Mouse (Mus musculus): ENCODE data around the gene Scamp3. TPM values are rescaled to one million over a fixed set of nuclear protein-coding genes. Genes with fewer than 3 reads are reported as not detected.

Gene Scamp3
- total and polyA plus RNA-seq, 3 experiments = 101 to 287 TPM; not detected in 1

DNA sequence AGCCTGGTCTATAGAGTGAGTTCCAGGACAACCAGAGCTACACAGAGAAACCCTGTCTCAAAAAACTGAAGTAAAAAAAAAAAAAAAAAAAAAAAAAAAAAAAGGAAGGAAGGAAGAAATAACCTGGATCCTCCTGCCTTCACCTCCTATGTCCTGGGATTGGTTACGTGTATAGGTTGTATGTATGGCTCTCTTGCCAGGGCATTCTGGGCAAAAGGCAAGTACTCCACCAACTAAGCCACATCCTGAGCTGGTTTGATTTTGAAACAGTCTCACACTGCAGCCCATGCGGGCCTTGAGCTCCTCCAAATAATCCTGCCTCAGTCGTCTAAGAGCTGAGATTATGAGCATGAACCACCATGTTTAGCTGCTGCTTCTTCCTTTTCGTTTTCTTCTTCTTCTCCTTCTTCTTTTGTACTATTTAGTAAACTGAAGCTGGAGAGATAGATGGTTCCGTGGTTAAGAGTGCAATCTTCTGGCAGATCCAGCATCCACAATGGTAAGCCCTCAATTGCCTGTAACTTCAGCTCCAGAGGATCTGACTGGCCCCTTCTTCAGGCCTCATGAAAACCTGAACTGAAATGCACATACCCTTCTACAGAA lies 13.5 kb upstream of the Scamp3 start (continued):
- TF ChIP-seq POLR2AphosphoS5 (IDR thresholded peaks at IDR 0.05; ENCODE audit: borderline replicate concordance, low read depth, low read length) = no peak
- TF ChIP-seq ZNF384 (IDR thresholded peaks at IDR 0.05; ENCODE audit: low read depth, low read length) = peak; percentile 92
- TF ChIP-seq TBP (IDR thresholded peaks at IDR 0.05; ENCODE audit: low read depth, low read length) = peak; percentile 57; the same call in 1 of the 2 replicates

DNA sequence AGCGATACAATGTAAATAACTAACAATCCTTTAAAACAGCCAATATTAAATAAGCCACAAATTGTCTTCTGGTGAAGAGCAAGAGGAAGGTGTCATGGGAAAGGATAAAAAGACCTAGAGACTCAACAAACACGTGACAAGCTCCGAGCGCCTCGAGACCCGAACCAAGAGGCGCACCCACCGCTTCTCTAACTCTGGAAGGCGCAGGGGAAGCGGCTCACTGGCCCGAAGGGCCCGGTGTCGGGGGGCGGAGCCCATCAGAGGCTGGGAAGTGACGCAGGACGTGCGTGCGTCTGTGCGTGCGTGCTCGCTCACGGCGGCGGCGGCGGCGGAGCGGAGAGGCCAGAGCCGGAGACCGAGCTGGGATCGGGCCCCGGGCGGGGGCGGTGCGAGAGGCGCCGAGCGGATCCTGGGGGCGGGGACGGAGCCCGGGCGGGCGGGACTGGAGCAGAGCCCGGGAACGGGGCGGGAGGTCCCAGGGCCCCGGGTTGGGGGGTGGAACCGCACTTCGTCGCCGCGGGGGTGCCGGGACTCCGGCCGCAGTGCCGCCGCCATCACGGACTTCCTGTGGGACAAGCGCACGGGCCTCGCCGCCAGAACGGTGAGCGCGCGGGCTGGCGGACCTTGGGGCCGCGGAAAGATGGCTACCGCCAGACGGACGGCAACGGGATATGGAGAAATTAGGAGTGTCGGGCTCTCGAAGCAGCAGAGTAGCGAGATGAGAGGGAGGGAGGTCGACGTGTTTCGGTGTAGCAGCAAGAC lies 12.6 kb upstream of the Scamp3 start, which contains the start of gene Clk2:
Clk2 (plus strand) TSS at position 290 of the 762 bp plus-strand sequence.
- Histone ChIP-seq H3K9me3 (replicated peaks; ENCODE audit: insufficient read depth, low read length) (no peaks in the 10 kb centered on the region), H3K4me1 (ENCODE audit: control insufficient read depth in 1 of 2, insufficient read depth in 2 of 2, low read length in 2 of 2) (peaks cover 8 to 20% of the 10 kb centered on the region in 2 experiments), H3K36me3 (ENCODE audit: control insufficient read depth in 1 of 2, insufficient read depth in 2 of 2, low read length in 2 of 2) (peaks cover 11 to 19% of the 10 kb centered on the region in 2 experiments), H3K27me3 (ENCODE audit: control insufficient read depth in 1 of 2, insufficient read depth in 2 of 2, low read length in 2 of 2) (no peaks in the 10 kb centered on the region), H3K9ac (ENCODE audit: control insufficient read depth, low read depth, low read length, poor library complexity, severe bottlenecking) (peak within 1 kb of the TSS; percentile 95), H3K4me3 (ENCODE audit: control insufficient read depth in 1 of 2, insufficient read depth in 1 of 2, low read depth in 2 of 2, low read length in 2 of 2) (peak within 1 kb of the TSS; percentile 76 to 80), H3K27ac (ENCODE audit: control insufficient read depth, low read depth, low read length) (peak within 1 kb of the TSS; percentile 89), H3K79me2 (ENCODE audit: control insufficient read depth, insufficient read depth, low read length, poor library complexity) (peaks cover 29% of the 10 kb centered on the region)
- peak; percentile 99 for DNase-seq (ENCODE audit: low read depth, low spot score)
- TF ChIP-seq ZC3H11A (IDR thresholded peaks at IDR 0.05; ENCODE audit: low read depth, low read length) (no peak), UBTF (IDR thresholded peaks at IDR 0.05; ENCODE audit: borderline replicate concordance, insufficient read depth, low read depth, low read length) (peak; percentile 93; the same call in 1 of the 2 replicates), RCOR1 (IDR thresholded peaks at IDR 0.05; ENCODE audit: low read depth, low read length) (peak; percentile 44; the same call in 1 of the 2 replicates), ZNF384 (IDR thresholded peaks at IDR 0.05; ENCODE audit: low read depth, low read length) (peak; percentile 53), MYC (IDR thresholded peaks at IDR 0.05; ENCODE audit: low read depth, low read length) (peak; percentile 94), POLR2AphosphoS5 (IDR thresholded peaks at IDR 0.05; ENCODE audit: borderline replicate concordance, low read depth, low read length) (no peak), KAT2A (conservative IDR thresholded peaks at IDR 0.05; ENCODE audit: low read depth, low read length) (peak; percentile 24; the same call in 1 of the 2 replicates), ZKSCAN1 (IDR thresholded peaks at IDR 0.05; ENCODE audit: low read depth, low read length) (no peak), MAFK (IDR thresholded peaks at IDR 0.05; ENCODE audit: borderline replicate concordance, low read depth, low read length) (no peak), MYB (IDR thresholded peaks at IDR 0.05; ENCODE audit: low read depth, low read length) (no peak), TAL1 (IDR thresholded peaks at IDR 0.05; ENCODE audit: low read length) (no peak), SMC3 (IDR thresholded peaks at IDR 0.05; ENCODE audit: low read depth, low read length) (no peak), USF1 (IDR thresholded peaks at IDR 0.05; ENCODE audit: low read depth, low read length) (peak; percentile 92), NRF1 (IDR thresholded peaks at IDR 0.05; ENCODE audit: insufficient read depth, low read depth, low read length, poor library complexity, severe bottlenecking) (peak; percentile 65), CTCF (IDR thresholded peaks at IDR 0.05 in 2 of 3, conservative IDR thresholded peaks at IDR 0.05 in 1 of 3; ENCODE audit: control insufficient read depth in 1 of 3, insufficient read depth in 1 of 3, low read depth in 2 of 3, low read length in 3 of 3, poor library complexity in 1 of 3, severe bottlenecking in 1 of 3) (no peak), MEF2A (IDR thresholded peaks at IDR 0.05; ENCODE audit: extremely low read depth, insufficient replicate concordance, low read depth, low read length, poor library complexity, severe bottlenecking) (no peak), TCF12 (IDR thresholded peaks at IDR 0.05; ENCODE audit: low read depth, low read length) (peak; percentile 84), RAD21 (IDR thresholded peaks at IDR 0.05; ENCODE audit: low read depth, low read length) (no peak), EP300 (IDR thresholded peaks at IDR 0.05; ENCODE audit: low read depth in 1 of 2, low read length in 2 of 2) (peak; percentile 21 to 51; a peak in 3 of 4 replicates), ZMIZ1 (IDR thresholded peaks at IDR 0.05; ENCODE audit: low read depth, low read length) (peak; percentile 99), MAZ (IDR thresholded peaks at IDR 0.05; ENCODE audit: low read depth, low read length) (peak; percentile 51; the same call in 1 of the 2 replicates), ELF1 (IDR thresholded peaks at IDR 0.05; ENCODE audit: low read depth, low read length) (peak; percentile 69), NELFE (IDR thresholded peaks at IDR 0.05; ENCODE audit: low read depth, low read length) (peak; percentile 95), GATA1 (IDR thresholded peaks at IDR 0.05; ENCODE audit: low read depth, low read length) (no peak), JUND (IDR thresholded peaks at IDR 0.05; ENCODE audit: low read depth, low read length) (0 out of 2 replicates have a peak, but pooled peaks have one; percentile 56), CHD2 (IDR thresholded peaks at IDR 0.05; ENCODE audit: low read length) (no peak), POLR2A (IDR thresholded peaks at IDR 0.05; ENCODE audit: control insufficient read depth in 1 of 2, insufficient read depth in 1 of 2, low read depth in 1 of 2, low read length in 2 of 2, poor library complexity in 1 of 2) (peak; percentile 85 to 98), GABPA (IDR thresholded peaks at IDR 0.05; ENCODE audit: low read depth, low read length) (no peak), MAX (IDR thresholded peaks at IDR 0.05; ENCODE audit: low read length) (peak; percentile 98), ETS1 (IDR thresholded peaks at IDR 0.05; ENCODE audit: low read depth, low read length) (peak; percentile 60; the same call in 1 of the 2 replicates), MXI1 (IDR thresholded peaks at IDR 0.05; ENCODE audit: low read depth, low read length) (peak; percentile 98)
